Mouse (Mus musculus) myocyte (in vitro differentiated cells): ENCODE data around the gene Sptlc3. TPM values are rescaled to one million over a fixed set of nuclear protein-coding genes. Genes with fewer than 3 reads are reported as not detected.

Experiments used
- H3K27me3 ChIP-seq: one replicate; pipeline ENCODE4 v1.6.1; 2011; ENCODE audit not compliant: control insufficient read depth, insufficient read depth, insufficient read length
- H3K36me3 ChIP-seq: one replicate; pipeline ENCODE4 v1.6.1; 2011; ENCODE audit not compliant: control insufficient read depth, insufficient read depth
- H3K4me2 ChIP-seq: one replicate; pipeline ENCODE4 v1.6.1; 2011; ENCODE audit warnings: low read depth, control low read depth
- H3K4me3 ChIP-seq: one replicate; pipeline ENCODE4 v1.5.1; 2011; ENCODE audit warnings: mild to moderate bottlenecking, control low read depth, moderate library complexity
- H3K79me2 ChIP-seq: one replicate; pipeline ENCODE4 v1.6.1; 2011; ENCODE audit not compliant: control insufficient read depth, insufficient read depth
- H3ac ChIP-seq: one replicate; pipeline ENCODE4 v1.6.1; 2011; ENCODE audit not compliant: control insufficient read depth, insufficient read length
- CEBPB ChIP-seq: IDR thresholded peaks from 2 replicates; pipeline ENCODE4 v1.6.1; 2011; ENCODE audit warnings: mild to moderate bottlenecking, moderate library complexity; ENCODE audit not compliant: poor library complexity, insufficient read depth, severe bottlenecking
- E2F4 ChIP-seq: IDR thresholded peaks from one replicate; pipeline ENCODE4 v1.6.1; 2011; ENCODE audit warnings: mild to moderate bottlenecking, control low read depth, moderate library complexity; ENCODE audit not compliant: insufficient read depth
- MAX ChIP-seq: IDR thresholded peaks from one replicate; pipeline ENCODE4 v1.6.1; 2011; ENCODE audit warnings: low read depth, mild to moderate bottlenecking, control low read depth
- MYOD1 ChIP-seq, 3 experiments: IDR thresholded peaks; one replicate each; pipeline ENCODE4 v1.6.1; 2011; ENCODE audit warnings: control low read depth in 2 of 3, low read depth in 2 of 3, mild to moderate bottlenecking in 2 of 3, moderate library complexity in 1 of 3; ENCODE audit not compliant: insufficient read length in 2 of 3, control insufficient read depth in 1 of 3
- MYOG ChIP-seq, 3 experiments: IDR thresholded peaks; one replicate each; pipeline ENCODE4 v1.6.1; 2011; ENCODE audit warnings: control low read depth in 2 of 3, low read depth in 2 of 3, mild to moderate bottlenecking in 2 of 3; ENCODE audit not compliant: insufficient read length in 2 of 3, control insufficient read depth in 1 of 3, insufficient read depth in 1 of 3
- POLR2A ChIP-seq: IDR thresholded peaks from one replicate; pipeline ENCODE4 v1.6.1; 2011; ENCODE audit warnings: low read depth, mild to moderate bottlenecking, control low read depth, moderate library complexity; ENCODE audit not compliant: insufficient read length
- POLR2AphosphoS2 ChIP-seq: IDR thresholded peaks from one replicate; pipeline ENCODE4 v1.6.1; 2011; ENCODE audit warnings: low read depth, control low read depth; ENCODE audit not compliant: insufficient read length
- REST ChIP-seq: IDR thresholded peaks from one replicate; pipeline ENCODE4 v1.6.1; 2011; ENCODE audit warnings: mild to moderate bottlenecking, control low read depth, moderate library complexity; ENCODE audit not compliant: insufficient read depth, insufficient read length
- SRF ChIP-seq: IDR thresholded peaks from one replicate; pipeline ENCODE4 v1.6.1; 2011; ENCODE audit warnings: low read depth; ENCODE audit not compliant: control insufficient read depth, insufficient read length
- TCF12 ChIP-seq: IDR thresholded peaks from one replicate; pipeline ENCODE4 v1.6.1; 2011; ENCODE audit warnings: mild to moderate bottlenecking, control low read depth; ENCODE audit not compliant: poor library complexity, insufficient read depth, severe bottlenecking
- TCF3 ChIP-seq: IDR thresholded peaks from one replicate; pipeline ENCODE4 v1.6.1; 2011; ENCODE audit warnings: low read depth, control low read depth; ENCODE audit not compliant: insufficient read length
- USF1 ChIP-seq: IDR thresholded peaks from one replicate; pipeline ENCODE4 v1.6.1; 2011; ENCODE audit warnings: low read depth, mild to moderate bottlenecking, control low read depth, moderate library complexity
- polyA plus RNA-seq: library from polyadenylated mRNA; unstranded; fragments of >200 nt; fragmentation: generic; extraction: Trizol; gene quantifications from one replicate; pipeline ENCODE4 v1.2.1, GENCODE M21; 2012; ENCODE audit warnings: missing spikeins

The Sptlc3 gene
- polyA plus RNA-seq, result not detected

DNA sequence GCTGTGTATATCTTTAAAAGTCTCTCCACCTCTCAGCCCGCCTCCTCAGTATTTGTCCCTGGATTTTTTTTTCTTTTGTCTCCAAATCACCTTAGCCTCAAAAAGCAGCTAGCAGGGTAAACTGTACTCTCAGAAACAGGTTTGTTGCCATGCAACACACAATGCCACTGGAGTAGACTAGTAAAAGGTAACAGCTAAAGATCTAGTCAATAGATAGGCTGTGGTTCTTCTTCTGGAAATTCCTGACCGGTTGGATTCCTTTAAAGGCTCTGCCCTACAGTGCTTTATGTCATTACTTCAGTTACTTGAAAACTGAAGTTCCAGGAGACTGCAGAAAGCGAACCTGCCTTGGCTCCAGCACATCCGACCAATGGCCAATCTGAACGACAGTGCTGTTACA is at the start of gene Sptlc3:
TSS of gene Sptlc3 (plus strand) at position 78 of the 400 bp plus-strand sequence.
- no peaks in the 10 kb centered on the region for H3K27me3 ChIP-seq
- no peak within 1 kb of the TSS for H3K4me3 ChIP-seq
- H3K36me3 ChIP-seq, result no peaks in the 10 kb centered on the region
- H3ac ChIP-seq, result no peak within 1 kb of the TSS
- no peak within 1 kb of the TSS for H3K4me2 ChIP-seq
- no peaks in the 10 kb centered on the region for H3K79me2 ChIP-seq
- TF ChIP-seq MYOD1 (IDR thresholded peaks at IDR 0.05; ENCODE audit: control insufficient read depth in 1 of 3, insufficient read length in 2 of 3, low read depth in 2 of 3) (no peak), E2F4 (no peak), POLR2A (no peak), MYOG (IDR thresholded peaks at IDR 0.05; ENCODE audit: control insufficient read depth in 1 of 3, insufficient read depth in 1 of 3, insufficient read length in 2 of 3, low read depth in 2 of 3) (no peak), CEBPB (no peak), REST (no peak), POLR2AphosphoS2 (no peak), SRF (no peak)

DNA sequence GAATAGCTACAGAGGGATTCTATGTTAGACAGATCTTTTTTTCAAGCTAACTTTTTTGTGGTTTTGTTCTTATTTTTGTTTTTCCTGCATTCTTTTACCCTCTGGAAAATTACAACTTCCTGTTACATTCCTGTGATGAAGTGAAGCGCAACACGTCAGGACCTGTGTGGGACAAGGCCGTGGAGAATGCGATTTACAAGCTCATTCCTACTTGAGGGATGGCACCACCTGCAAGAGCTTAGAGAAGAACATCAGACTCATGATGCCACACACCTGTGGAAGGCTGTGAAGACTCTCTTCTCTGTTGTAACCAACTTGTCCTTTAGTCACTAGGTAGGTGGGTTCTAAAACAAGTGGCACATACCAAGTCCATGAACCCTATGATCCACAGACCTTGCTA is 26.0 kb upstream of the Sptlc3 start:
- TF ChIP-seq MYOD1 (IDR thresholded peaks at IDR 0.05; ENCODE audit: control insufficient read depth in 1 of 3, insufficient read length in 2 of 3, low read depth in 2 of 3) (no peak), TCF12 (no peak), MYOG (IDR thresholded peaks at IDR 0.05; ENCODE audit: control insufficient read depth in 1 of 3, insufficient read depth in 1 of 3, insufficient read length in 2 of 3, low read depth in 2 of 3) (no peak), POLR2AphosphoS2 (no peak), MAX (no peak), REST (no peak), POLR2A (no peak), TCF3 (no peak), SRF (no peak), USF1 (no peak), CEBPB (no peak), E2F4 (no peak)
- Histone ChIP-seq H3K27me3 (no peaks in the 10 kb centered on the region), H3K4me3 (no peak overlapping the region), H3K4me2 (no peak overlapping the region), H3K36me3 (no peaks in the 10 kb centered on the region), H3ac (no peak overlapping the region), H3K79me2 (no peaks in the 10 kb centered on the region)

DNA sequence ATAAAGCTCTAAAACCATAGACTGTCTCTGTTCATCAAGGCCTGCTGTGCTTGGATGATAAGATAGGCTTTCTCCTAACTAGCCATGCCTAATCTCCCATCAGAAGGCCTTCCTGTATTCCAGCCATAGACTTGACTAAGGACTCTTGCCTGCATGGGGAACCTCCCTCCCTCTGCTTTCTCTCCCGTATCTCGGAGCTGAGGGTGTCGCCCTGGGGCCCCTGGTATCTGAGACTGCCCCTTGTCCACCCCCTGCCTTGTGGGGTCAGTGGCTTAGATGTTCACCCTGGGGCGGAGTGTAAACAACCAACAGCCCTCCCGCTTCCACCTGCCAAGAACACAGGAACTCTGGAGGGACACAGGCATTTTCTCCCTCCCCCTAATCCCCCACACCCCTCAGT is 5.0 kb upstream of the Sptlc3 start:
- H3K27me3 ChIP-seq, result no peaks in the 10 kb centered on the region
- H3K4me2 ChIP-seq, result no peak overlapping the region
- no peak overlapping the region for H3ac ChIP-seq
- TF ChIP-seq MYOG (IDR thresholded peaks at IDR 0.05; ENCODE audit: control insufficient read depth in 1 of 3, insufficient read depth in 1 of 3, insufficient read length in 2 of 3, low read depth in 2 of 3) (no peak), POLR2A (no peak), MYOD1 (IDR thresholded peaks at IDR 0.05; ENCODE audit: control insufficient read depth in 1 of 3, insufficient read length in 2 of 3, low read depth in 2 of 3) (no peak), POLR2AphosphoS2 (no peak), SRF (no peak), USF1 (no peak), REST (no peak), CEBPB (no peak), TCF12 (no peak), E2F4 (no peak), MAX (no peak), TCF3 (no peak)
- no peaks in the 10 kb centered on the region for H3K36me3 ChIP-seq
- H3K4me3 ChIP-seq, result no peak overlapping the region
- no peaks in the 10 kb centered on the region for H3K79me2 ChIP-seq

DNA sequence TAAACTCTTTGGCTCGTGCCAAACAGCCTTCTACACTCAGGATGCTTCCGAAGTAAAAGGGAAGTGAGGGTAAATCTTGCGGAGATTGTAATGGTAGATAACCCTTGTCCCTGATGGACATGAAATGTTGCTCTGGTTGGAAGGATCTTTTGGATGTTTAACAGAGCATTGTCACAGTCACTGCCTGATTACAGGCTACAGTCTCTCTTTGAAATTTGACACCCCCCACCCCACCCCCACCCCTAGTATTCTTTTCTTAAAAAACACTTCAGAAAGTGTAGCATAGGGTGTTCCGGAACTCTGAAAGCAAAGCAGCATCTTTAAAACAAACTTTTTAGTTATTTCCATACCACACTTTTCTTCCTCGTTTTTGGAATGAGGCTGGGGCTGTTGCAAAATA is 916 bp downstream of the Sptlc3 start:
- H3K36me3 ChIP-seq, result no peaks in the 10 kb centered on the region
- no peaks in the 10 kb centered on the region for H3K79me2 ChIP-seq
- no peaks in the 10 kb centered on the region for H3K27me3 ChIP-seq
- H3K4me2 ChIP-seq, result no peak overlapping the region
- TF ChIP-seq TCF12 (no peak), REST (no peak), E2F4 (no peak), MYOG (IDR thresholded peaks at IDR 0.05; ENCODE audit: control insufficient read depth in 1 of 3, insufficient read depth in 1 of 3, insufficient read length in 2 of 3, low read depth in 2 of 3) (no peak), CEBPB (no peak), MAX (no peak), POLR2A (no peak), SRF (no peak), USF1 (no peak)
- no peak overlapping the region for H3ac ChIP-seq
- H3K4me3 ChIP-seq, result no peak overlapping the region
